Mouse (Mus musculus): Measurements from ENCODE around the gene Fam186a. TPM values are rescaled to one million over a fixed set of nuclear protein-coding genes. Genes with fewer than 3 reads are reported as not detected.
"Not testable (repeated sequence)": the region's sequence is repeated elsewhere in the genome, so short reads cannot be mapped to it uniquely, and the experiment has no call there.

The Fam186a gene
- total RNA-seq, 1 experiment from 2014 or later = not detected

- ATAC-seq (replicated peaks in 1 of 2; ENCODE audit: insufficient read depth in 1 of 2, low FRiP score in 2 of 2, low TSS enrichment in 1 of 2, low read depth in 1 of 2, poor library complexity in 2 of 2, severe bottlenecking in 2 of 2) = no peak
These were observed 25.8 kb downstream of the Fam186a start for GRCm38 (mm10) chr15:99940970-99941630.

GRCm38 (mm10) chr15:99940426-99940825, 26.4 kb downstream of the Fam186a start:
- no peak for ATAC-seq (replicated peaks in 1 of 2; ENCODE audit: insufficient read depth in 1 of 2, low FRiP score in 2 of 2, low TSS enrichment in 1 of 2, low read depth in 1 of 2, poor library complexity in 2 of 2, severe bottlenecking in 2 of 2)

GRCm38 (mm10) chr15:99937841-99938240, 29.0 kb downstream of the Fam186a start:
- no peak for ATAC-seq (replicated peaks in 1 of 2; ENCODE audit: insufficient read depth in 1 of 2, low FRiP score in 2 of 2, low TSS enrichment in 1 of 2, low read depth in 1 of 2, poor library complexity in 2 of 2, severe bottlenecking in 2 of 2)

- ATAC-seq (replicated peaks in 1 of 2; ENCODE audit: insufficient read depth in 1 of 2, low FRiP score in 2 of 2, low TSS enrichment in 1 of 2, low read depth in 1 of 2, poor library complexity in 2 of 2, severe bottlenecking in 2 of 2) = no peak
These were observed 30.2 kb downstream of the Fam186a start for GRCm38 (mm10) chr15:99936659-99937058.

GRCm38 (mm10) chr15:99934501-99934900, 32.4 kb downstream of the Fam186a start:
- no peak for ATAC-seq (replicated peaks in 1 of 2; ENCODE audit: insufficient read depth in 1 of 2, low FRiP score in 2 of 2, low TSS enrichment in 1 of 2, low read depth in 1 of 2, poor library complexity in 2 of 2, severe bottlenecking in 2 of 2)

- no peak for ATAC-seq (replicated peaks in 1 of 2; ENCODE audit: insufficient read depth in 1 of 2, low FRiP score in 2 of 2, low TSS enrichment in 1 of 2, low read depth in 1 of 2, poor library complexity in 2 of 2, severe bottlenecking in 2 of 2)
These were observed 35.6 kb downstream of the Fam186a start for GRCm38 (mm10) chr15:99931231-99931630.

- ATAC-seq (replicated peaks in 1 of 2; ENCODE audit: insufficient read depth in 1 of 2, low FRiP score in 2 of 2, low TSS enrichment in 1 of 2, low read depth in 1 of 2, poor library complexity in 2 of 2, severe bottlenecking in 2 of 2) = no peak
These were observed 47.2 kb downstream of the Fam186a start for GRCm38 (mm10) chr15:99919601-99920158.

GRCm38 (mm10) chr15:99917264-99917663, 49.6 kb downstream of the Fam186a start:
- ATAC-seq (replicated peaks in 1 of 2; ENCODE audit: insufficient read depth in 1 of 2, low FRiP score in 2 of 2, low TSS enrichment in 1 of 2, low read depth in 1 of 2, poor library complexity in 2 of 2, severe bottlenecking in 2 of 2) = no peak

GRCm38 (mm10) chr15:99914613-99915012, 52.2 kb downstream of the Fam186a start:
- no peak for ATAC-seq (replicated peaks in 1 of 2; ENCODE audit: insufficient read depth in 1 of 2, low FRiP score in 2 of 2, low TSS enrichment in 1 of 2, low read depth in 1 of 2, poor library complexity in 2 of 2, severe bottlenecking in 2 of 2)

GRCm38 (mm10) chr15:99911785-99912184, 55.1 kb downstream of the Fam186a start:
- no peak for ATAC-seq (replicated peaks in 1 of 2; ENCODE audit: insufficient read depth in 1 of 2, low FRiP score in 2 of 2, low TSS enrichment in 1 of 2, low read depth in 1 of 2, poor library complexity in 2 of 2, severe bottlenecking in 2 of 2)

- ATAC-seq (replicated peaks in 1 of 2; ENCODE audit: insufficient read depth in 1 of 2, low FRiP score in 2 of 2, low TSS enrichment in 1 of 2, low read depth in 1 of 2, poor library complexity in 2 of 2, severe bottlenecking in 2 of 2) = not testable (repeated sequence)
These were observed 57.4 kb downstream of the Fam186a start for GRCm38 (mm10) chr15:99909339-99909996.

- ATAC-seq (replicated peaks in 1 of 2; ENCODE audit: insufficient read depth in 1 of 2, low FRiP score in 2 of 2, low TSS enrichment in 1 of 2, low read depth in 1 of 2, poor library complexity in 2 of 2, severe bottlenecking in 2 of 2) = no peak
These were observed 59.3 kb downstream of the Fam186a start for GRCm38 (mm10) chr15:99907514-99907913.

GRCm38 (mm10) chr15:99907041-99907440, 59.8 kb downstream of the Fam186a start:
- ATAC-seq (replicated peaks in 1 of 2; ENCODE audit: insufficient read depth in 1 of 2, low FRiP score in 2 of 2, low TSS enrichment in 1 of 2, low read depth in 1 of 2, poor library complexity in 2 of 2, severe bottlenecking in 2 of 2) = no peak

- ATAC-seq (replicated peaks in 1 of 2; ENCODE audit: insufficient read depth in 1 of 2, low FRiP score in 2 of 2, low TSS enrichment in 1 of 2, low read depth in 1 of 2, poor library complexity in 2 of 2, severe bottlenecking in 2 of 2) = no peak
These were observed 62.0 kb downstream of the Fam186a start for GRCm38 (mm10) chr15:99904841-99905240.

GRCm38 (mm10) chr15:99904333-99904732, 62.5 kb downstream of the Fam186a start:
- ATAC-seq (replicated peaks in 1 of 2; ENCODE audit: insufficient read depth in 1 of 2, low FRiP score in 2 of 2, low TSS enrichment in 1 of 2, low read depth in 1 of 2, poor library complexity in 2 of 2, severe bottlenecking in 2 of 2) = peak; percentile 58 to 65

- ATAC-seq (replicated peaks in 1 of 2; ENCODE audit: insufficient read depth in 1 of 2, low FRiP score in 2 of 2, low TSS enrichment in 1 of 2, low read depth in 1 of 2, poor library complexity in 2 of 2, severe bottlenecking in 2 of 2) = no peak
These were observed 63.6 kb downstream of the Fam186a start for GRCm38 (mm10) chr15:99903227-99903626.

GRCm38 (mm10) chr15:99902786-99903185, 64.1 kb downstream of the Fam186a start:
- no peak for ATAC-seq (replicated peaks in 1 of 2; ENCODE audit: insufficient read depth in 1 of 2, low FRiP score in 2 of 2, low TSS enrichment in 1 of 2, low read depth in 1 of 2, poor library complexity in 2 of 2, severe bottlenecking in 2 of 2)

GRCm38 (mm10) chr15:99896621-99897020, 70.2 kb downstream of the Fam186a start:
- no peak for ATAC-seq (replicated peaks in 1 of 2; ENCODE audit: insufficient read depth in 1 of 2, low FRiP score in 2 of 2, low TSS enrichment in 1 of 2, low read depth in 1 of 2, poor library complexity in 2 of 2, severe bottlenecking in 2 of 2)

- no peak for ATAC-seq (replicated peaks in 1 of 2; ENCODE audit: insufficient read depth in 1 of 2, low FRiP score in 2 of 2, low TSS enrichment in 1 of 2, low read depth in 1 of 2, poor library complexity in 2 of 2, severe bottlenecking in 2 of 2)
These were observed 75.5 kb downstream of the Fam186a start for GRCm38 (mm10) chr15:99891355-99891754.
